Mouse (Mus musculus) B cell, adult (primary cell): ENCODE data around the gene Ly6g5b. TPM values are rescaled to one million over a fixed set of nuclear protein-coding genes. Genes with fewer than 3 reads are reported as not detected.

Source experiments
- total RNA-seq: library from RNA; stranded (reverse); gene quantifications from 4 replicates; pipeline ENCODE4 v1.2.4, GENCODE M21; 2023; ENCODE audit not compliant: inconsistent age

The Ly6g5b gene
- 0.93 to 1.6 TPM (median 1.2 TPM) in 4 replicates for total RNA-seq

GRCm38 (mm10) chr17:35115046-35116019 is at the start of gene Ly6g5b:
TSS of gene Ly6g5b (minus strand) at chr17:35115428.

GRCm38 (mm10) chr17:35134801-35135590 is 19.8 kb upstream of the Ly6g5b start, which contains the start of gene Bag6:
TSS of gene Bag6 (plus strand) at chr17:35135178.

GRCm38 (mm10) chr17:35131500-35132173 is 16.4 kb upstream of the Ly6g5b start, which contains the start of gene Apom:
TSS of gene Apom (minus strand) at chr17:35132050.

GRCm38 (mm10) chr17:35126206-35126611 is 11.0 kb upstream of the Ly6g5b start, which contains the start of gene D17H6S53E:
TSS of gene D17H6S53E (plus strand) at chr17:35126373.

GRCm38 (mm10) chr17:35121871-35122303 is 6.7 kb upstream of the Ly6g5b start, which contains the start of gene Csnk2b:
TSS of gene Csnk2b (minus strand) at chr17:35122053.

GRCm38 (mm10) chr17:35121143-35121799 is 6.0 kb upstream of the Ly6g5b start, which contains the start of gene Gpank1:
TSS of gene Gpank1 (plus strand) at chr17:35121455.

GRCm38 (mm10) chr17:35108097-35108496 is 7.1 kb downstream of the Ly6g5b start, which contains the start of gene Ly6g5c:
TSS of gene Ly6g5c (plus strand) at chr17:35108279.

GRCm38 (mm10) chr17:35088825-35089644 is 26.2 kb downstream of the Ly6g5b start, which contains the start of gene Abhd16a:
TSS of gene Abhd16a (plus strand) at chr17:35089263.

GRCm38 (mm10) chr17:35085208-35085865 is 29.9 kb downstream of the Ly6g5b start, which contains the start of gene Ly6g6f:
TSS of gene Ly6g6f (minus strand) at chr17:35085610.

GRCm38 (mm10) chr17:35077786-35078233 is 37.4 kb downstream of the Ly6g5b start, which contains the start of gene Ly6g6d:
TSS of gene Ly6g6d (minus strand) at chr17:35078065.

GRCm38 (mm10) chr17:35076507-35077176 is 38.6 kb downstream of the Ly6g5b start, which contains the start of gene Ly6g6e:
TSS of gene Ly6g6e (plus strand) at chr17:35076902.

GRCm38 (mm10) chr17:35066084-35066483 is 49.1 kb downstream of the Ly6g5b start, which contains the start of gene Mpig6b:
TSS of gene Mpig6b (minus strand) at chr17:35066184.

GRCm38 (mm10) chr17:35064951-35065947 is 50.0 kb downstream of the Ly6g5b start, which contains the start of gene Ly6g6c:
TSS of gene Ly6g6c (plus strand) at chr17:35065388.

